Mouse (Mus musculus) embryonic facial prominence, embryonic 10.5 days (tissue): Measurements from ENCODE around the gene Ptpn1. TPM values are rescaled to one million over a fixed set of nuclear protein-coding genes. Genes with fewer than 3 reads are reported as not detected.

ENCODE experiments used
- DNase-seq: peaks from one replicate; pipeline ENCODE4 v3.0.0-alpha.2; 2017; ENCODE audit warnings: low spot score
- H3K27ac ChIP-seq: fragments of 300-500 bp; sonication (generic); replicated peaks from 2 replicates; pipeline ENCODE4 v1.5.1; 2016; ENCODE audit warnings: mild to moderate bottlenecking
- H3K27me3 ChIP-seq: fragments of 300-500 bp; sonication (generic); replicated peaks from 2 replicates; pipeline ENCODE4 v1.6.1; 2016; ENCODE audit warnings: low read depth, mild to moderate bottlenecking; ENCODE audit not compliant: poor library complexity, severe bottlenecking
- H3K36me3 ChIP-seq: fragments of 300-500 bp; sonication (generic); replicated peaks from 2 replicates; pipeline ENCODE4 v1.6.1; 2016; ENCODE audit warnings: mild to moderate bottlenecking, moderate library complexity
- H3K4me1 ChIP-seq: fragments of 300-500 bp; sonication (generic); 2 replicates; pipeline ENCODE4 v1.6.1; 2016
- H3K4me3 ChIP-seq: fragments of 300-500 bp; sonication (generic); 2 replicates; pipeline ENCODE4 v1.5.1; 2016; ENCODE audit warnings: mild to moderate bottlenecking, moderate library complexity
- H3K9me3 ChIP-seq: fragments of 300-500 bp; sonication (generic); 2 replicates; pipeline ENCODE4 v1.6.1; 2016; ENCODE audit warnings: mild to moderate bottlenecking
- WGBS: fragments of 180-500 bp; shearing (Covaris S2); methylation state at CpG from one replicate; pipeline ENCODE4 v1.1.7; 2016; 5-methylcytosine and 5-hydroxymethylcytosine counted together
- polyA plus RNA-seq: library from polyadenylated mRNA; unstranded; fragments of >200 nt; fragmentation: Nextera tagmentation; extraction: Ambion mirVana; gene quantifications from 2 replicates; pipeline ENCODE4 v1.2.1, GENCODE M21; 2016

The Ptpn1 gene
- 66.2 and 71.7 TPM in 2 replicates for polyA plus RNA-seq

DNA sequence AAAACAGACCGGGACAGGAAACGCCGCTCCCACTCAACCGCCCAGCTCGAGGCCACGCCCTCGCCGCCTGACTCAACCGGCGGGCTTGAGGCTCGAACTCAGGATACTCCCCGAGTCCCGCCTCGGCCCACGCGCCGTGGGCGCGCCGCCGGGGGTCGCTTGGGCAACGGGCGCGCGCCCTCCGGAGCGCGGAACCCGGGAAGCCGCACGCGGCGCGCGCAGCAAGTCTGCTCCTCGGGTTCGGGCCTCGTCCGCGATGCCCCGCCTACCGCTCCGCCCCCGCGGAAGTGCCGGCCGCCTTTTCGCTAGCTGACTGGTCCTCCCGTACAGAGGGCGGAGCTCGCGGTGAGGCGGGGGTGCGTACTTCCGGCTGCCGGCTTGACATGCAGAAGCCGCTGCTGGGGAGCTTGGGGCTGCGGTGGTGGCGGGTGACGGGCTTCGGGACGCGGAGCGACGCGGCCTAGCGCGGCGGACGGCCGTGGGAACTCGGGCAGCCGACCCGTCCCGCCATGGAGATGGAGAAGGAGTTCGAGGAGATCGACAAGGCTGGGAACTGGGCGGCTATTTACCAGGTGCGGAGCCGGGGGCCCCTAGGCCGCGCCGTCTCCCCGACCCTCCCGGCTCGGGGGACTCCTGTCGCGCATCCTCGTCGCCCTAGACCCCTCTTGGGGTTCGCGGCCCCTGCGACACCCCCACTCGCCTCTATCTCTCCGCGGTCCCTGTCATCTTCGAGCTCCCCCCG is at the start of gene Ptpn1:
Gene Ptpn1, plus strand, starts transcription at position 73 of the 742 bp plus-strand sequence.
- peak within 1 kb of the TSS; percentile 97 for H3K4me3 ChIP-seq
- H3K9me3 ChIP-seq: no peaks in the 10 kb centered on the region
- under 1% methylated on average over 99 of the region's 99 CpGs for WGBS
- DNase-seq: peak; percentile 99
- H3K27ac ChIP-seq: peak within 1 kb of the TSS; percentile 92
- peaks cover 7% of the 10 kb centered on the region; the same call in 1 of the 2 replicates for H3K36me3 ChIP-seq
- H3K4me1 ChIP-seq: peaks cover 36% of the 10 kb centered on the region
- no peaks in the 10 kb centered on the region for H3K27me3 ChIP-seq

DNA sequence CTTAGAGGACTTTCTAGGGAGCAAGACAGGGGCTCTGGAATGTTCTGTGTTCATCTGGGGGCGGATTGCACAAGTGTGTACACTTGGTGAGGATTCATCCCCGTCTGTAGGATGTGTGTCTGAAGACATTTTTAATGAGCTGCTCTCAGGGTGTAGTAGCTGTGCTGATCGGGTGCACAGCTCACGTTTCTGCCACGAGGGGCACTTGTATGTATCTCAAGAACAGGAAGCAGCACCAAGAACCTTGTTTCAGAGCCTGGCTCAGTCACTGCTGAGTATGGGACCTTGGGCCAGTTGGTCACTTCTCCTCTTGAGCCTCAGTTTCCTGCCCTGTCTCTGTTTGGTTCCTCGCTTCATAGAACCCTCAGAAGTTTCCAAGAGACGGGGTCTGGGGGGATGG is 45.4 kb upstream of the Ptpn1 start:
- DNase-seq: no peak
- peaks cover 18% of the 10 kb centered on the region for H3K4me1 ChIP-seq
- H3K9me3 ChIP-seq: peaks cover 4% of the 10 kb centered on the region; the same call in 1 of the 2 replicates
- WGBS: 73% methylated on average over 7 of the region's 7 CpGs
- H3K27ac ChIP-seq: no peak overlapping the region
- peaks cover 29% of the 10 kb centered on the region for H3K27me3 ChIP-seq
- no peaks in the 10 kb centered on the region for H3K36me3 ChIP-seq
- no peak overlapping the region for H3K4me3 ChIP-seq

DNA sequence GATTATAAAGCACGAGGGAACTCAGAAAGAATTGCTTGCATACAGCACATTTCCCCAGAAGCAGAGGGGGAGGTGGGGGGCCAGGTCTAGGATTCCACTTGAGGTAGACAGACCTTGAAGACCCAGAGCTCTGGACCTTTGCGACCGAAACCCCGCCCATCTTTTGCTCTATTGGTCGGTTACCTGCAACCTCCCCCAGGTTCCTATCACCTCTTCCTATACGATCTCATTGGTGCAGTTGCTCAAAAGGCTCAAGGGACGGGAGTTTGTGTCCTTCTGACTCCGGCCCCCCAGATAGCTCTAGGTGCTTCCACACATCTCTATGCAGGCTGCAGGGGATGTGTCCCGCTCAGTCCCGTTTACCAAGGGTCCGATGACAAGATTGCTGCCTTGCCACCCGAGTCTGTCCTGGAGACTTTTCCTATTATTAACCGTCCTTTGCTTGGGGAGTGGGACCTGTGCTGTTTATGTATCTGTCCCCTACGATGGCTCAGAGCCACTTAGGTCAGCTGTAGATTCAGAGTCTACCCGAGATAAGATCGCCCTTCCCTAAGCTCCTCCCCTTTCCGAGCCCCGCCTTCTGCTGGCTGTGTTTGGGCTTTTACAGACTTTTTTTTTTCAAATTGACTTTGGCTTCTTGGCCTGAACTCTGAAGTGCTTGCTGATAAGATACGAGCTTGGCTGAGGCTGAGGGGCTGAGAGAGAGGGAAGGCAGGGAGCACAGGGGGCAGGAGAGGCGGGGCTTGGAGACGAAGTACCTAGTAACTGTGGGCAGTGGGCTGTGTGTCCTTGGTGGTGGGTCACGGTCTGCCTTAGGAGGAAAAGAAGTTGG is 44.1 kb upstream of the Ptpn1 start:
- H3K4me3 ChIP-seq: peak overlapping the region; percentile 56
- peaks cover 22% of the 10 kb centered on the region for H3K4me1 ChIP-seq
- H3K27me3 ChIP-seq: peaks cover 33% of the 10 kb centered on the region
- no peaks in the 10 kb centered on the region for H3K9me3 ChIP-seq
- DNase-seq: peak; percentile 42
- WGBS: 11% methylated on average over 22 of the region's 22 CpGs
- no peak overlapping the region for H3K27ac ChIP-seq
- H3K36me3 ChIP-seq: no peaks in the 10 kb centered on the region

DNA sequence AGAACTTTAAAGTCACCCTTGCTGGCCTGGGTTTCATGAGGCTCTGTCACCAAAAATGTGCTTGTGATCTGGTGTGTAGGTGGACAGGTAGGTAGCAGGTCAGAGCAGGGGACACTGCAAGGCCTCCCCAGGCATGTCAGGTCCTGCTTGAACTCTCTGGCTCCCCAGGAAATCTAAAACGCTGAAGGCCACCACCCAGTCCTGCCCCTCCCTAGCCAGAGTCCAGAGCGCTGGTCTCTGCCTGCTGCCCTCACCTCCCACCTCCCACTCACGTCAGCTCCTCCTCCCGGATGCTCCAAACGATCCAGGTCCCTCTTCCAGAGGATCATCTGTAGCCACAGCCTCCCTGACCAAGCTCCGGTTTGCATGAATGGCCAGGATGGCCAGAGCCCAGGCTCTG is 43.0 kb upstream of the Ptpn1 start:
- no peaks in the 10 kb centered on the region for H3K36me3 ChIP-seq

DNA sequence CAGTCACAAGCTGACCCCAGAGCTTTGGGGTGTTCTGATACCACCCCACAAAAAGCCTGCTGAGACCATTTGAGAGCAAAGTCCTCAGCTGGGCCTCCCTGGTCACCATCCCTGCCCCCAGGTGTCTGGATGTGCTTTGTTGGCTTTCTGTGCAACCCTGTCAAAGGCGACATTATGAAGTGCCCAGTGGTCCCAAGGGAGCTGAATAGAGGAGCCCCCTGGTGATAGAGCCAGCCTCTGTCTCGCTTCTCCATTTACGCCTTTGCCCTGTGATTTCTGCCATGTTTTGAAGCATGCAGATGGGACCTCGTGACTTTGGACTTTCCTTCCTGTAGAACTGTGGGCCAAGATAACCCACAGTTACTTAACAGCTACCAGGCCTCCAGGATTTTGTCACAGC is 42.0 kb upstream of the Ptpn1 start:
- H3K36me3 ChIP-seq: no peaks in the 10 kb centered on the region
- H3K4me1 ChIP-seq: peaks cover 23% of the 10 kb centered on the region
- 71% methylated on average over 4 of the region's 4 CpGs for WGBS
- DNase-seq: no peak
- no peaks in the 10 kb centered on the region for H3K9me3 ChIP-seq
- no peak overlapping the region for H3K4me3 ChIP-seq
- no peak overlapping the region for H3K27ac ChIP-seq
- peaks cover 52% of the 10 kb centered on the region for H3K27me3 ChIP-seq

More for the DNA sequence above, 43.0 kb upstream of the Ptpn1 start:
- no peak for DNase-seq
- Histone ChIP-seq H3K27ac (no peak overlapping the region), H3K27me3 (peaks cover 44% of the 10 kb centered on the region), H3K9me3 (no peaks in the 10 kb centered on the region), H3K4me3 (no peak overlapping the region), H3K4me1 (peaks cover 22% of the 10 kb centered on the region)
- WGBS: 70% methylated on average over 6 of the region's 6 CpGs

DNA sequence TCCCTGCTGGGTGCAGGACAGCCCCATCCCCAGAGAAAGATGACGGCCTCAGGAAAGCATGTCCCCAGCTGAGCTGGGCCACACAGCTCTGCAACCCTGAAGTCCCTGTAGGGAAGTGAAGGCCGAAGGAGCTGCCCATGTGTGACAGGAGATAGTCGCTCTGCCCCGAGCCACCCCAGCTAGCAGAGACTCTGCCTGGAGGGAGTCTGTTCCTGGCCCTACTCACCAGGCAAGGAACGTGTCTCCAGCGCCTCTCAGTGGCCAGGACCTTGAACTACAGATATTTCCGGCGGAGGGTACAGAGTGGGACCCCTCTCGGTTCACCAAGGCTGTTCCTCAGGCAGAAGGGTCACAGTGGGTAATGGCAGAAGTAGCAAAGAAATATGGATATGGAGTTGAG is 39.9 kb upstream of the Ptpn1 start:
- Histone ChIP-seq H3K27ac (no peak overlapping the region), H3K36me3 (no peaks in the 10 kb centered on the region), H3K9me3 (no peaks in the 10 kb centered on the region), H3K4me3 (no peak overlapping the region), H3K27me3 (peaks cover 60% of the 10 kb centered on the region), H3K4me1 (peaks cover 23% of the 10 kb centered on the region)
- DNase-seq: peak; percentile 76
- 10% methylated on average over 9 of the region's 9 CpGs for WGBS

DNA sequence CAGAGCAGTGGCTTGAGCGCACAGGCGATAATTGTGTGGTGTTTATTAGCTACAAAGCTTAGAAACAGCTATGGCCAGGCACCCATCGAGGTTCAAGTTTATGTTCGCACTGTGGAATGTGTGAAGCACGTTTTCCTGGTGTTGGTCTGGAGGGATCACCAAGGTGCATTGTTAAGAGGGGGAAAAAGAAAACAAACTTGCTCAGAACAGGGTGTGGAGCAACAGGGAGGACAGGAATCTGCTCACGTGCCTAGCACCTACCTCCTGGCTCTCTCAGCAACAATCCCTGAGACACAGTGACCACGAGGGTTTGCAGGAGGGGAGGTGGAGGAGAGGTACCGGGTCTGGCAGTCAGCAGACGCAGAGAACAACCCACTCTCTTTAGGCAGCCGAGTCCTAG is 38.2 kb upstream of the Ptpn1 start:
- Histone ChIP-seq H3K4me1 (peaks cover 9% of the 10 kb centered on the region), H3K36me3 (no peaks in the 10 kb centered on the region), H3K27ac (no peak overlapping the region), H3K9me3 (no peaks in the 10 kb centered on the region), H3K27me3 (peaks cover 60% of the 10 kb centered on the region), H3K4me3 (no peak overlapping the region)
- DNase-seq: no peak
- 62% methylated on average over 10 of the region's 10 CpGs for WGBS

DNA sequence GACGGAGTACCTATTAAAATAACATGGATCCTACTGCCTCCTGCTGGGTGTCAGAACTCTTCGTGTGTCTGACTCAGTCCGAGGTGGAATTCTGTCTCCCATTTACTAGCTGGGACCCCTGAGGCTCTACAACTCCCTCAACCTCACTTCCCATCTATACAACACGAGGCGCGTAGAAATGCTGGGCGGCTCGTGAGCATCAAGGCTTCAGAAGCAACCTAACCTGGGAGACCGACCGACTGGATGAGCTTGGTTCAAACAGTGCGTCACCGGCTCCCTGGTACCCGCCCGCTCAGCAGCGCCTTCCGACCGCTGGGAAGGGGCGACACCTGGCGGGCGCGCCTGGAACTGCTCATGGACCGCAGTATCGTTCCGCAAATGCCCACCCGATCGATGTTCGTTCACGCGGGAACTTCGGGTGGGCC is 36.9 kb upstream of the Ptpn1 start:
- DNase-seq: peak; percentile 89
- peaks cover 15% of the 10 kb centered on the region for H3K4me1 ChIP-seq
- no peaks in the 10 kb centered on the region for H3K36me3 ChIP-seq
- no peak overlapping the region for H3K27ac ChIP-seq
- peaks cover 62% of the 10 kb centered on the region for H3K27me3 ChIP-seq
- peak overlapping the region; percentile 42 for H3K4me3 ChIP-seq
- WGBS: 1% methylated on average over 30 of the region's 30 CpGs
- H3K9me3 ChIP-seq: no peaks in the 10 kb centered on the region

DNA sequence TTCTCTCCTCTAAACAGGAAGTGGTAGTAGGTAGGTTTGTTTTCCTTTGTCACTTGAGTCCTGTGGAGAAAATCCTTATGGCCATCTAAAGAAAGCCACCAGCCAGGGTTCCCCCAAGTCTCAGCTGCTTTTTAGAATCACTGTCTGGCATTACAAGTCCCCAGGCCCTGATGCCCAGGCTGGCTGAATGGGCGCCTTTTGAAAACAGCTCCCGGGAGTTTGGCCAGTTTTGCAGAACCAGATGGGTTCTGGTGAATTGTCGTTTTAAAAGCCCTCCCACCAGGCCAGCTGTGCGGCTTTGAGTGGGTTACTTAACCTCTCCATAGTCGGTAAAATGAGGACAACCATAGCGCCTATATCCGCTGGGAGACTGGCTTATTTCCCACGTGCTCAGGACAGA is 34.0 kb upstream of the Ptpn1 start:
- Histone ChIP-seq H3K9me3 (no peaks in the 10 kb centered on the region), H3K4me1 (peaks cover 19% of the 10 kb centered on the region), H3K27ac (no peak overlapping the region), H3K4me3 (no peak overlapping the region), H3K27me3 (peaks cover 60% of the 10 kb centered on the region), H3K36me3 (no peaks in the 10 kb centered on the region)
- no peak for DNase-seq
- 84% methylated on average over 8 of the region's 8 CpGs for WGBS

DNA sequence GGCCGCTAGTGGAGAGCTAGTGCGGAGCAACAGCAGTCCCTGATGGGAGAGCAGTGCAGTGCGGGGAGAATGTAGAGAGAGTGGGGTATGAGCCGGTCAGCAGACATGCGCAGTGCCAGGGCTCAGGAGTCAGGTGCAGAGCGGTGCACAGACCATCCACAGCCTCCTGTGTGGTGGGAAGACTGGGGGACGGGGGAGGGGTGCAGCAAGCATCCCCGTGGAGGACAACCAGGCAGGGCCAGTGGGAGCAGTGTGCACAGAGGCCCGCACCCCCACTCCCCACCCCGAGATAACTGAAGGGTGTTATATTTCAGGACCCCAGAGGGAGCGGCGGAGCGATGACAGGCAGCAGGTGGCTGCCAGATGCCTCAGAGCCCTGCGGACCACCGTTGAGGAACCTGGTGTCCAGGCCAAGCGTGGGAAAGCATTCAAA is 31.9 kb upstream of the Ptpn1 start:
- WGBS: 24% methylated on average over 16 of the region's 16 CpGs
- peaks cover 42% of the 10 kb centered on the region for H3K27me3 ChIP-seq
- H3K4me3 ChIP-seq: peak overlapping the region; percentile 29
- H3K9me3 ChIP-seq: no peaks in the 10 kb centered on the region
- no peaks in the 10 kb centered on the region for H3K36me3 ChIP-seq
- H3K27ac ChIP-seq: no peak overlapping the region
- H3K4me1 ChIP-seq: peaks cover 17% of the 10 kb centered on the region
- peak; percentile 61 for DNase-seq

DNA sequence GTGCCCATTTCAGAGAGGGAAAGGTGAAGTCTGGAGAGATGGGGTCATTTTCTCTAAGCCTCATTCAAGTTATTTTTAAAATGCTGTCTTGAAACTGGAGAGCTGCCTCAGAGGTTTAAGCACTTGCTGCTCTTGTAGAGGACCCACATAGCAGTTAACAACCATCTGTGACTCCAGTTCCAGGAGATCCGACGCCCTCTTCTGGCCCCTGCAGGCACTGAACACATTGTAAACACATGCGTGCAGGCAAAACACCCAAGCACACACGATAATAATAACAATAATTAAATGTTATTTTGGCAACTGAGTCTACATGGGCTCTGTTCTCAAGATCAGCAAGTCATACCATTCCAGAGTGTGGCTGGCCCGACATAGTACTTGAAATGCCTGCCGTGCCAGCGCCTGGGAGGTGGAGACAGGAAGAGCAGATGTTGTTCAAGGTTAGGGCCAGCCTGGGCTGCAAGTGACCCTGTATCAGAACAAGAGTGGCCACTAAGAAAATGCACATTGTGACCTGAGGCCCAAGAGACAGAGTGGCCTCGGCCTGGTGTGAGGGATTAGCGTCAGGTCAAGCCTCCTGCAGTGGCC is 29.6 kb upstream of the Ptpn1 start:
- H3K9me3 ChIP-seq: no peaks in the 10 kb centered on the region
- H3K36me3 ChIP-seq: no peaks in the 10 kb centered on the region
- H3K27me3 ChIP-seq: peaks cover 23% of the 10 kb centered on the region
- no peak for DNase-seq
- peaks cover 15% of the 10 kb centered on the region for H3K4me1 ChIP-seq
- H3K4me3 ChIP-seq: no peak overlapping the region
- 66% methylated on average over 9 of the region's 9 CpGs for WGBS
- H3K27ac ChIP-seq: no peak overlapping the region

DNA sequence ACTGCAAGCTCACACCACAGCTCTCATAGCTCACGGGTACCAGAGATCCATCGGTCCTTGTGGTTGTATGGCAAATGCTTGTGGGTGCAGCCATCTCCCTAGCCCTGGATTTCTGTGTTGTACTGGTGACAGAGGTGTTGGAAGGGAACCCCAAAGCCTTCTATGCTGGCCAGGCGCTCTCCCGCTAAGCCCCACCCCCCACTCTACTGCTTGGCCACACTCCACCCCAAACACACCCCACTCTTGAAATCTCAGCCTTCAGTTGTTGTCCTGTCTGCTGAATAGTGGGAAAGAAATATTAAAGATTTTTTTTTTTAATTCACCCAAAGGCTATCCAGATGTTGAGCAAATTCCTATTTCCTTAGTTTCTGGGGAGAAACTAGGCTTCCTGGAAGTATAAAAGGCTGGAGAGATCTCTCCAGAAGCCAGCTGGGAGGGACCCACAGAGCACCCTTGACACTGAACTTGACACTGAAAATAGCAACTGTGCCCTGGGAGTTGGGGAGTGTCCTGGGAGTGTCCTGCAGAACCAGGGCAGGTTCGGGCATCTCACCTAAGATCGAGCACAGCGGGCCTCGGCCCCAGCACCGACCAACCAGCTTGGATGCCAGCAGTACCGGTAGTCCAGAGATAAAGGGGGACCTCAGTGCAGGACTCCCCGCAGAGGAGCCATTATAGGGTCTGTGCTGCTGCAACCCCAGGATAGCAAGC is 28.5 kb upstream of the Ptpn1 start:
- WGBS: 86% methylated on average over 11 of the region's 11 CpGs
- Histone ChIP-seq H3K4me3 (no peak overlapping the region), H3K9me3 (no peaks in the 10 kb centered on the region), H3K27ac (no peak overlapping the region), H3K4me1 (peaks cover 15% of the 10 kb centered on the region), H3K36me3 (no peaks in the 10 kb centered on the region), H3K27me3 (peaks cover 23% of the 10 kb centered on the region)
- no peak for DNase-seq
